Mouse (Mus musculus): ENCODE data around the gene Frem1. TPM values are rescaled to one million over a fixed set of nuclear protein-coding genes. Genes with fewer than 3 reads are reported as not detected.

The Frem1 gene
- polyA plus RNA-seq, 1 experiment, result 0.22 TPM

DNA sequence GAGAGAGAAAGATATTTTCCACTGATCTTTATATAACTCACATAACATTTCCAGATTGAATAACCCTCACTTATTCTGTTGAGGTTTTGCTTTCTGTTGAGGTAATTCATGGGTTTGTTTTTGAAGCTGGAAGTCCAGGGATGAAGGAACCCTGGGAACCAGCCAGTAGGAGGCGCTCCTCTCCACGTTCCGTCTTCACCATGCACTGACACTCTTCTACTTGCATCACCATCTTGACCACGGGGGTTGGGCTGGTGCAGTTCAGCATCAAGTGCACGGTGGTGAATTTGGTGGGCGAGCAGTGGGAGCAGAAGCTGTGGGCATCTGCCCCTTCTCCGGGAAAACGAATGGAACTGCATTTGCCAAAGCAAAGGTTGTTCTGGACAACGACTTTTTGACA lies 169.6 kb downstream of the Frem1 start:
- no peak for DNase-seq (ENCODE audit: low read depth, low spot score)
- WGBS, result 84% methylated on average over 9 of the region's 9 CpGs

DNA sequence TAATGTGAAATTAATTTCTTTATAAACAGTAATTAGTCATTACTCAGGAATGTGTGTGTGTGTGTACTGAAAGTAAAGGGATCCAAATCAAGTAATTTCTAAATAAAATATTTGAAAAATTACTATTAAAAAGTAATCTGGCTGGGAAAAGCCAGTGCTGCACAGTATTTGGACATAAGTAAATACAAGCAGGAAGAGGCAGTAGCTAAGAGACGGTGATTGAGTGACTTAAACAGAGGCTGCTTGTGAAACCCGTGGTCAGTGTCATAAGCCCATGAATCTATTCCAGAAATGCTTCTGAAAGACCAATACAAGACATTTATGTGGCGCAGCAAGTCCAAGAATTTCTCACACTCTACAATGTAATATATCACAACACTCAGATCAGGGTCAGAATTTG lies 170.8 kb downstream of the Frem1 start:
- WGBS, result 69% methylated on average over 3 of the region's 3 CpGs
- no peak for DNase-seq (ENCODE audit: low read depth, low spot score)

GRCm38 (mm10) chr4:82880243-82880642 lies 171.9 kb downstream of the Frem1 start:
- no peak for DNase-seq (ENCODE audit: low read depth, low spot score)
- 73% methylated on average over 2 of the region's 2 CpGs for WGBS

DNA sequence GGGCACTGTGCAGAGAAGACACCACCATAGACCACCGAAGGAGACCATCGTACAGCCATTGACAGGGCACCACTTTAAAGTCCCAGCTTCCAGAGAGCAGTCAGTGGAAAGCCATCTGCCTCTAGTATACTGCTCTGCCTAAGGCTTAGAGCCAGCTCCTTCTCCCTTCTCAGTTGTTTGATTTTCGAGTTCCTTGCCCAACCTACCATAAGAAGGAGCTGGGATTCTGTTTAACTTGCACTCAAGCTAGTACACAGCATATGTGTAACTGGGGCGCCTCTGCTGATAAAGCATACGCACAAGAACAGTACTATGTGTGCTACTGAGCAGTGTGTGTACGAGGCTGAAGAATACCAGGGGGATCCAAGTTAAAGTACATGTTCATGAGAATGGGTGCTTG lies 173.0 kb downstream of the Frem1 start:
- DNase-seq (ENCODE audit: low read depth, low spot score), result no peak
- 70% methylated on average over 6 of the region's 6 CpGs for WGBS

GRCm38 (mm10) chr4:82876656-82877055 lies 175.5 kb downstream of the Frem1 start:
- no peak for DNase-seq (ENCODE audit: low read depth, low spot score)
- WGBS, result 89% methylated on average over 2 of the region's 2 CpGs

- WGBS, result 52% methylated on average over 4 of the region's 4 CpGs
- DNase-seq (ENCODE audit: low read depth, low spot score), result no peak
Measured at GRCm38 (mm10) chr4:82875532-82875931, 176.6 kb downstream of the Frem1 start.

GRCm38 (mm10) chr4:82874791-82875190 lies 177.3 kb downstream of the Frem1 start:
- no peak for DNase-seq (ENCODE audit: low read depth, low spot score)
- 73% methylated on average over 4 of the region's 4 CpGs for WGBS

- DNase-seq (ENCODE audit: low read depth, low spot score), result no peak
- WGBS, result 77% methylated on average over 4 of the region's 4 CpGs
Measured at GRCm38 (mm10) chr4:82872548-82872947, 179.6 kb downstream of the Frem1 start.

GRCm38 (mm10) chr4:82872121-82872520 lies 180.0 kb downstream of the Frem1 start:
- WGBS, result 58% methylated on average over 6 of the region's 6 CpGs

DNA sequence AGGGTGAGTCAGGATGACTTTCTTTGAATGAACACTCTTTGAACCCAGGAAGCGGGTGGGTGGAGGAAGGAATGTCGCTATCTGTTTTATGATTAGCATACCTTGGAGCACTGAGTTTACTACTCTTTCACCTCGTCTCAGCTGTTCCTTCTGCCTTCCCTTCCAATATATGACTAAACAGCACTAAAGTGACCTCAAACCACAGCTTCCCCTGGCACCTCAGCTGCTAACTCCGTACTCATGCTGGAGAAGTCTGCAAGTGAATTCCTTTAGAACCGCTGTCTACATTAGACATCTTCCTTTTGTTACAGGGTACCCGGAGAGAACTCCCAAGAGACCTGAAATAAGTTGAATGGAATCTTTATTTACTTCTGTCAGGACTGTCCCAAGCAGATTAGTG lies 181.2 kb downstream of the Frem1 start:
- DNase-seq (ENCODE audit: low read depth, low spot score), result no peak
- WGBS, result 46% methylated on average over 6 of the region's 6 CpGs

More at GRCm38 (mm10) chr4:82872121-82872520, 180.0 kb downstream of the Frem1 start:
- no peak for DNase-seq (ENCODE audit: low read depth, low spot score)

- WGBS, result 63% methylated on average over 5 of the region's 5 CpGs
- no peak for DNase-seq (ENCODE audit: low read depth, low spot score)
Measured at GRCm38 (mm10) chr4:82867731-82868445, 184.3 kb downstream of the Frem1 start.

DNA sequence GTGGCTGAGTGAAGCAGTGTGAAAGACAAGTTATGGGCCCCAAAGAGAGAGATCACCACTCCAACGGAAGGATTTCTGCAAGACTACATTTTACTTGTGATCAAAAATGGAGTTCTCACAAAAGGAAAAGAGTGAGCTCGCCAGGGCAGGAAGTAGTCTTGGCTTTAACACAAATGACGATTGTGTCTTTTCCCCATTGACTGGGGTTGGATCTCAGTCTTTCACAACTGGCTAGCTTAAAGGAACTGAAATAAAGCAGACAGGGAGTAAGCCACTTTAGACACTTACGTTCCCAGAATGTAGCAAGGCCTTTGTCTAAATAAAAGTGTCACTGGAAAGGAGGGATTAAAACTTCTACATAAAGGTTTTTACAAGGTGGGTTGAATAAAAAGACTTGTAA lies 185.0 kb downstream of the Frem1 start:
- no peak for DNase-seq (ENCODE audit: low read depth, low spot score)
- WGBS, result 59% methylated on average over 4 of the region's 4 CpGs

GRCm38 (mm10) chr4:82864974-82865699 lies 187.0 kb downstream of the Frem1 start:
- WGBS, result 47% methylated on average over 8 of the region's 8 CpGs
- DNase-seq (ENCODE audit: low read depth, low spot score), result no peak

- 91% methylated on average over 8 of the region's 8 CpGs for WGBS
- DNase-seq (ENCODE audit: low read depth, low spot score), result no peak
Measured at GRCm38 (mm10) chr4:82863316-82863715, 188.8 kb downstream of the Frem1 start.

DNA sequence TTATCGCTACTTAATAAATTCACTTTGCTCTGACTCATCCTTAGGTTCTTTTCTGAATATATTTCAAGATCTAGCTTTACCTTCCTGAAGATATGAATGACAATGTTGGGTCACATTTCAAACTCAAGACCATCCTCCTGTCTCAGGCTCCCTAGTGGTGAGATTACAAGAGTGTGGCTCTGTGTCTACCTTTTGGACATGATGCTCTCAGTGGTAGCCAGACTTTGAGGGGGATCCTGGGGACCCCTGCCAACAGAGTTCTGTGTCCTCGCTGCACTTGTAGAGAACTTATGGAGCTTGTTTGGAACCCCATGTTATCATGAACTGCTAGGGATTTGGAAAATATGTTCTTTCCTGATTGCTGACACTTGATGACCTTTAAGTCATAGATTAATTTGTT lies 190.7 kb downstream of the Frem1 start:
- DNase-seq (ENCODE audit: low read depth, low spot score), result no peak

DNA sequence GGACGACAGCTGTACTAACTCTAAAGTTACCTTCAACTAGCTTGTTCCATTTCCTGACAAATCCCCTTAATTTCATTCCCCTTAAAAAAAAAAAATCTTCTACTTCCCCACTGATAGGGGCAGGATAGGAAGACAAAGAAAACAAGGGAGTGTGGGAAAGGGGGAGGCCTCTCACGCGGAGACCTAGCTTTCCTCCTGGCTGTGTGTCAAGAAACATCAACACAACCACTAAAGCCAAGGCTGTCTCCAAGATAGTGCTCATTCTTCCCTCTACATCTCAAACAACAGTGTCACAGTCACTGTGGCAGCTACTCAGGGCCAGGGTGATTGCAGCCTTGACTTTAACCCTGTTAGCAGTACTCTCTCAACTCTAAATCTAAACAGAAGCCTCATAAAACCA lies 191.6 kb downstream of the Frem1 start:
- WGBS, result 29% methylated on average over 3 of the region's 3 CpGs
- DNase-seq (ENCODE audit: low read depth, low spot score), result no peak

More for the DNA sequence above, 190.7 kb downstream of the Frem1 start:
- WGBS, result 98% methylated on average over 2 of the region's 2 CpGs

- WGBS, result under 1% methylated on average over 81 of the region's 82 CpGs
- peak; percentile 61 for DNase-seq (ENCODE audit: low read depth, low spot score)
Measured at GRCm38 (mm10) chr4:82859131-82860125, 192.7 kb downstream of the Frem1 start, which contains the start of gene Zdhhc21. TSS of gene Zdhhc21 (minus strand) at chr4:82859958.

- WGBS, result 29% methylated on average over 4 of the region's 4 CpGs
- DNase-seq (ENCODE audit: low read depth, low spot score), result no peak
Measured at GRCm38 (mm10) chr4:82858431-82859010, 193.6 kb downstream of the Frem1 start.

GRCm38 (mm10) chr4:82856986-82857385 lies 195.2 kb downstream of the Frem1 start:
- DNase-seq (ENCODE audit: low read depth, low spot score), result no peak
- WGBS, result 67% methylated on average over 3 of the region's 3 CpGs

DNA sequence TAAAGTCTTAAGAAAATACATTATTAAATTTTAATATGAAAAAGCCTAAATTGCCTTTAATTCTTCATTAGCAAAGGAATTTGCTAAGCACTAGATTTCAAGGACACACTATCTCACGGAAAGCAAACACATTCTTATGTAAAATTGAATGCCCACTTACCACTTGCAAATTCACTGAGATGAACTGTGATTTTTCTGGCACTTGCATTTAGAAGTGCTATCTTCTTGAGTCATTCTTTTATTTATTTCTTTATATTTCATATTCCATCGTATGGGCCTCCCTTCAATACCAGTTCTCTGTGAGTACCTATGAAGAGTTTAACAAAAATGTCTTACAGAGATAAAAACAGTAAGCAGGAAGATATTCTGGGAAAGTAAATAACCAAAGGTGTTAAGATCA lies 198.3 kb downstream of the Frem1 start:
- WGBS, result 81% methylated on average over 2 of the region's 2 CpGs
- DNase-seq (ENCODE audit: low read depth, low spot score), result no peak
